Mouse (Mus musculus) small intestine, adult 2 months (tissue): ENCODE measurements at regions not wholly inside any gene's neighbourhood (a gene's known extent, or its start where the extent isn't known, plus 50 kb on each side); places are given as distances from the start of the nearest gene placed in this dataset.

Experiments used
- CTCF ChIP-seq: fragments of 200-500 bp; IDR thresholded peaks from 2 replicates; pipeline ENCODE4 v1.5.1; 2012; ENCODE audit warnings: low read depth, mild to moderate bottlenecking, control low read depth, inconsistent platforms, low read length, moderate library complexity, mixed read lengths; ENCODE audit not compliant: insufficient replicate concordance, insufficient read length; ENCODE audit errors: extremely low read depth
- POLR2A ChIP-seq: fragments of 200-500 bp; IDR thresholded peaks from 2 replicates; pipeline ENCODE4 v1.6.1; 2012; ENCODE audit warnings: low read depth, mild to moderate bottlenecking, control low read depth, inconsistent platforms, low read length, moderate library complexity

DNA sequence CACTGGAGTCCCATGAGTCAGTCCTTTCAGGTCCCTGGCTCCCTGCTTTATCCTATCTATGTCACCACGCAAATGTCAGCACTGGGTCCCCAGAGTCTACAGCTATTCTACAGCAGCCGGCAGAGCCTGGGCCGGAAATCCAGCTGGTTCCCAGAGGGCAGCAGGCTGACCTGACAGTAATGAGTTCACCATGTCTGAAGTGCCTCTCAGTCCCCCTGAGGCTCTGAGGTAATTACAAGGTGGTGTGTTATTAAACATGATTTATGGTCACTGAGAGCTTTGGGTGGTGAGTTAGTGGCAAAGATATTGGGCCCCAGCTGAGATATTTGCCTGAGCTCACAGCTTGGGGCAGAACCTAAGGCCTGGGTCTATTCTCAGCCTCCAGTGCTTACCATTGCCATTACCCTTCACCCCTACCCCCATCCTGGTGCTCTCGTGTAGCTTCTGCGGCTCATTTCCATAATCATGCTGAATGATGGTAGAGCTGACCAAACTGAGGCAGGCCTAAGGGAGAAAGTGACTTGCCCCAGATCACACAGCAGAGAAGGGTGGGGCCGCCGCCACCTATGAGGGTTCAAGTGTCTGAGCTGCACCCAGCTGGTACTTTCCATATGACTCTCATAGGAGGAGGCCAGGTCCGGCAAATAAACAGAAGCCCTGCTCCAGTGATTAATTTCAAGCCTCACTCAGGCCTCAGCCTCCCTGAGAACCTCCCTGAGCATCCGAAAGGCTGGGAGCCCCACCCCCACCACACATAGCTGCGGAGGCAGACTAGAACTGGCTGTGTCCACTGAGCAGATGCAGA, 446.8 kb downstream of the Ptpru start:
- TF ChIP-seq POLR2A (no peak), CTCF (no peak)
